Mouse (Mus musculus): ENCODE data around the gene Olfr788.

Olfr788 gene

DNA sequence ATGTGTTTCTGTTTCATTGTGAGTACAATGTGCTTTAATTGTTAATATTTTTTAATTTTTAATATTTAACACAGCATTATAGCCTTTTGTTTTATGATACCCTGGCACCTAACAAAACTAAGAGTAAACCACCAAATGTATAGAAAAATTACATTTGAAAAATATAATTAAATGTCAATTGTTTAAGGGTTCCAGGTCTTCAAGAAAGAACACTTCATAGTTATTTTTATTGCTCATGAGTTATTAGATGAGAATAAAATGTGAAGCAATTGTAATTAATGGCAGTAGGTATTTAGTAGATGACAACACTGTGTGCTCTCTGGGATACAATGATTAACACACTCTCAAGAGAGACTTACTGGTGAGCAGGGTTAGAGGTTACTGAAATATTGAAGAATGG, at the start of gene Olfr788:
Gene Olfr788, plus strand, starts transcription at position 301 of the 400 bp plus-strand sequence.
- DNase-seq (ENCODE audit: low spot score), result no peak

DNA sequence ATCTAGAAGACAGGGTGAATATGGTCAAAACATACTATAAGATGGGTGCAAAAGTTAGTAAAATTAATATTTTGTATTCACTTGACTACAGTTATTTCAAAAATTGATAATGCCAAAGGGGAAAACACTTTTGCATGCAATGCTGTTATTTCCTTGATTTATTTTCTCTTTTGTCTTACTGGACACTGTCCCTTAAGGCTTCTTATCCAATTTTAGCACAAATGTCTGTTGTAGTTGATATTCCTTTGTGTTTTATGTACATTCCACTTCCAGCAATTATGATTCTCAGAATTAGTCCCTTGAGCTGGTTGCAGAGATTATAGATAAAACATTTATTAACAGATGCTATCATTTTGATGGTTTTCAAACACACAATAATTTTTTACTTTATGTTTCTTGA, 43.8 kb upstream of the Olfr788 start, which contains the start of gene Olfr786:
Gene Olfr786, plus strand, starts transcription at position 301 of the 400 bp plus-strand sequence.
- DNase-seq (ENCODE audit: low spot score), result no peak

GRCm38 (mm10) chr10:129461562-129461961, 9.2 kb upstream of the Olfr788 start, which contains the start of gene Olfr787:
Gene Olfr787, plus strand, starts transcription at chr10:129461862.
- no peak for DNase-seq (ENCODE audit: low spot score)

DNA sequence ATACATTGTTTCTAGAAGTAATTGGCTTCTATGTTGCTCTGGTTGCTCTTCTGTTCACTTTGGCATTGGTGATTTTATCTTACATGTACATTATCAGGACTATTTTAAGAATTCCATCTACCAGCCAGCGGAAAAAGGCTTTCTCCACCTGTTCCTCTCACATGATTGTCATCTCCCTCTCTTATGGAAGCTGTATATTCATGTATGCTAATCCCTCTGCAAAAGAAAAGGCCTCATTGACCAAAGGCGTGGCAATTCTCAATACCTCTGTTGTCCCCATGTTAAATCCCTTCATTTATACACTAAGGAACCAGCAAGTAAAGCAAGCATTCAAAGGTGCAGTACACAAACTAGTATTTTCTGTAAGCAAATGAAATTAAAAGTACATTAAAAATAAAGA, 2.5 kb downstream of the Olfr788 start:
- no peak for DNase-seq (ENCODE audit: low spot score)

DNA sequence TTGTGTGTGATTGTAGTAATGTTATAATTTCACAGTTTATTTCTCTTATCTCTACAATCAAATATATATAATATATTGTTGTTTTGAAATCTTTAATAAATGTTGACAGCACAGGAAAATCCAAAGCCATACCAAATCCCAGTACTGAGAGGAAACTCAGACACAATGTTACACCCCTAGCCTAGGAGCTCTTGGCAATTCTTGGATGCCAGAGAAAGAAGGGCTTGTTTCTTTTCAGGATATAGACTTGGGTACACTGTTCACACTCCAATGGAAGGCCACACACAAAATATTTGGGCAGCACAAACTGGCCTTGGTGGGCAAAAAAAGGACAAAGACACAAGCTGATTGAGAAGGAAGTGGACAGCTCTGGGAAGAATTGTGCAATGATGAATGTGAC, 2.9 kb downstream of the Olfr788 start:
- no peak for DNase-seq (ENCODE audit: low spot score)

- no peak for DNase-seq (ENCODE audit: low spot score)
Observed at GRCm38 (mm10) chr10:129484452-129484851, 13.7 kb downstream of the Olfr788 start, which contains the start of gene Olfr789. Gene Olfr789, plus strand, starts transcription at chr10:129484752.

DNA sequence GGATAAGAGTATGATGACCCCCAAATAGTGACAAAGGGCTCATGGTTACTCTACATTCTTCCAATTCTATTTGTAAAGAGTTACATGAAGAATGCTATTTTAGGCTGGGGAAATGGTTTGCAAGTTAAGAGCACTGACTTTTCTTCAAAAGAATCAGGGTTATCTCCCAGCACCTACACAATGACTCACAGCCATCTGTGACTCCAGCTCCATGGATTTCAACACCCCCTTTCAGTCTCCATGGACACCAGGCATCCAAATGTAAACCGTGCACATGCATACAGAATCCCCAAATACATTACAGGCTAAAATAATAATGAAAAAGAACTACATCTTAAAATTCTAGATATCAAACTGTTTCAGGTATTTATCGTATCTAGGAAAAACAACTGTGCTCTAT, 19.3 kb downstream of the Olfr788 start:
- DNase-seq (ENCODE audit: low spot score), result no peak

GRCm38 (mm10) chr10:129498192-129498591, 27.4 kb downstream of the Olfr788 start, which contains the start of gene Olfr790:
Gene Olfr790, plus strand, starts transcription at chr10:129498492.
- no peak for DNase-seq (ENCODE audit: low spot score)

- DNase-seq (ENCODE audit: low spot score), result no peak
Observed at GRCm38 (mm10) chr10:129521492-129521891, 50.7 kb downstream of the Olfr788 start, which contains the start of gene Olfr791. Gene Olfr791, plus strand, starts transcription at chr10:129521792.
